Mouse (Mus musculus): ENCODE data around the gene Alkbh2. TPM values are rescaled to one million over a fixed set of nuclear protein-coding genes. Genes with fewer than 3 reads are reported as not detected.
A peak's percentile ranks its signal among the peaks of the same experiment; 100 is the strongest.

Alkbh2 gene
- total and polyA plus RNA-seq, 2 experiments from 2014 or later, result 0.27 to 4.0 TPM

- Histone ChIP-seq H3K4me1 (ENCODE audit: control insufficient read depth, insufficient read depth) (peaks cover 11% of the 10 kb centered on the region), H3K36me3 (replicated peaks; ENCODE audit: control insufficient read depth, insufficient read depth, low read length) (no peaks in the 10 kb centered on the region), H3K9me3 (replicated peaks; ENCODE audit: control insufficient read depth, low read length) (no peaks in the 10 kb centered on the region), H3K27me3 (ENCODE audit: control insufficient read depth, insufficient read depth, low read length) (no peaks in the 10 kb centered on the region), H3K9ac (replicated peaks; ENCODE audit: low read depth, low read length) (0 out of 2 replicates have a peak overlapping the region, but pooled peaks have one; percentile 3), H3K4me2 (ENCODE audit: low read depth, low read length) (peak overlapping the region; percentile 36), H3K4me3 (ENCODE audit: low read depth, low read length) (0 out of 2 replicates have a peak overlapping the region, but pooled peaks have one; percentile 1), H3K27ac (ENCODE audit: low read depth) (peak overlapping the region; percentile 88)
- WGBS, result 10% methylated on average over 16 of the region's 16 CpGs
- TF ChIP-seq CTCF (IDR thresholded peaks at IDR 0.05; ENCODE audit: low read depth) (no peak; the same call in 1 of the 2 replicates), EP300 (IDR thresholded peaks at IDR 0.05; ENCODE audit: low read depth) (no peak)
- ATAC-seq (ENCODE audit: insufficient read depth, low read depth), result no peak
- peak; percentile 76 for DNase-seq (ENCODE audit: low spot score)
These were observed 46.0 kb upstream of the Alkbh2 start for GRCm38 (mm10) chr5:114173877-114174581.

GRCm38 (mm10) chr5:114173458-114173857 is 45.4 kb upstream of the Alkbh2 start:
- H3K4me1 ChIP-seq (ENCODE audit: control insufficient read depth, insufficient read depth), result peaks cover 7% of the 10 kb centered on the region
- ATAC-seq (ENCODE audit: insufficient read depth, low read depth), result no peak
- H3K4me2 ChIP-seq (ENCODE audit: low read depth, low read length), result no peak overlapping the region
- H3K27me3 ChIP-seq (ENCODE audit: control insufficient read depth, insufficient read depth, low read length), result no peaks in the 10 kb centered on the region
- no peaks in the 10 kb centered on the region for H3K36me3 ChIP-seq (replicated peaks; ENCODE audit: control insufficient read depth, insufficient read depth, low read length)
- TF ChIP-seq CTCF (IDR thresholded peaks at IDR 0.05; ENCODE audit: low read depth) (peak; percentile 28), EP300 (IDR thresholded peaks at IDR 0.05; ENCODE audit: low read depth) (no peak)
- peak overlapping the region; percentile 88 for H3K27ac ChIP-seq (ENCODE audit: low read depth)
- DNase-seq (ENCODE audit: low spot score), result no peak
- H3K4me3 ChIP-seq (ENCODE audit: low read depth, low read length), result no peak overlapping the region
- no peak overlapping the region for H3K9ac ChIP-seq (replicated peaks; ENCODE audit: low read depth, low read length)
- 68% methylated on average over 7 of the region's 7 CpGs for WGBS
- H3K9me3 ChIP-seq (replicated peaks; ENCODE audit: control insufficient read depth, low read length), result no peaks in the 10 kb centered on the region

- Histone ChIP-seq H3K4me1 (ENCODE audit: control insufficient read depth, insufficient read depth) (peaks cover 7% of the 10 kb centered on the region), H3K27me3 (ENCODE audit: control insufficient read depth, insufficient read depth, low read length) (no peaks in the 10 kb centered on the region), H3K36me3 (replicated peaks; ENCODE audit: control insufficient read depth, insufficient read depth, low read length) (no peaks in the 10 kb centered on the region), H3K27ac (ENCODE audit: low read depth) (no peak overlapping the region), H3K4me3 (ENCODE audit: low read depth, low read length) (no peak overlapping the region), H3K9ac (replicated peaks; ENCODE audit: low read depth, low read length) (no peak overlapping the region), H3K9me3 (replicated peaks; ENCODE audit: control insufficient read depth, low read length) (no peaks in the 10 kb centered on the region), H3K4me2 (ENCODE audit: low read depth, low read length) (no peak overlapping the region)
- ATAC-seq (ENCODE audit: insufficient read depth, low read depth) (no peak), DNase-seq (ENCODE audit: low spot score) (no peak)
- WGBS, result 96% methylated on average over 3 of the region's 3 CpGs
- TF ChIP-seq CTCF (IDR thresholded peaks at IDR 0.05; ENCODE audit: low read depth), result no peak
These were observed 44.9 kb upstream of the Alkbh2 start for GRCm38 (mm10) chr5:114172936-114173335.

GRCm38 (mm10) chr5:114170345-114170744 is 42.3 kb upstream of the Alkbh2 start:
- peaks cover 14% of the 10 kb centered on the region for H3K36me3 ChIP-seq (replicated peaks; ENCODE audit: control insufficient read depth, insufficient read depth, low read length)
- no peaks in the 10 kb centered on the region for H3K9me3 ChIP-seq (replicated peaks; ENCODE audit: control insufficient read depth, low read length)
- no peak overlapping the region for H3K4me2 ChIP-seq (ENCODE audit: low read depth, low read length)
- no peak overlapping the region for H3K9ac ChIP-seq (replicated peaks; ENCODE audit: low read depth, low read length)
- TF ChIP-seq EP300 (IDR thresholded peaks at IDR 0.05; ENCODE audit: low read depth) (no peak), CTCF (IDR thresholded peaks at IDR 0.05; ENCODE audit: low read depth) (no peak)
- no peak overlapping the region for H3K27ac ChIP-seq (ENCODE audit: low read depth)
- ATAC-seq (ENCODE audit: insufficient read depth, low read depth), result no peak
- no peaks in the 10 kb centered on the region; the same call in 1 of the 2 replicates for H3K4me1 ChIP-seq (ENCODE audit: control insufficient read depth, insufficient read depth)
- H3K27me3 ChIP-seq (ENCODE audit: control insufficient read depth, insufficient read depth, low read length), result no peaks in the 10 kb centered on the region
- WGBS, result 82% methylated on average over 7 of the region's 7 CpGs
- H3K4me3 ChIP-seq (ENCODE audit: low read depth, low read length), result no peak overlapping the region
- no peak for DNase-seq (ENCODE audit: low spot score)

- H3K4me3 ChIP-seq (ENCODE audit: low read depth, low read length), result no peak overlapping the region
- no peak for ATAC-seq (ENCODE audit: insufficient read depth, low read depth)
- peaks cover 6% of the 10 kb centered on the region; the same call in 1 of the 2 replicates for H3K4me1 ChIP-seq (ENCODE audit: control insufficient read depth, insufficient read depth)
- 34% methylated on average over 6 of the region's 6 CpGs for WGBS
- no peak for TF ChIP-seq EP300 (IDR thresholded peaks at IDR 0.05; ENCODE audit: low read depth)
- no peak for TF ChIP-seq CTCF (IDR thresholded peaks at IDR 0.05; ENCODE audit: low read depth)
- DNase-seq (ENCODE audit: low spot score), result no peak
- no peaks in the 10 kb centered on the region for H3K27me3 ChIP-seq (ENCODE audit: control insufficient read depth, insufficient read depth, low read length)
- no peak overlapping the region for H3K4me2 ChIP-seq (ENCODE audit: low read depth, low read length)
- H3K27ac ChIP-seq (ENCODE audit: low read depth), result no peak overlapping the region
- peaks cover 14% of the 10 kb centered on the region for H3K36me3 ChIP-seq (replicated peaks; ENCODE audit: control insufficient read depth, insufficient read depth, low read length)
- H3K9ac ChIP-seq (replicated peaks; ENCODE audit: low read depth, low read length), result no peak overlapping the region
- H3K9me3 ChIP-seq (replicated peaks; ENCODE audit: control insufficient read depth, low read length), result no peaks in the 10 kb centered on the region
These were observed 35.2 kb upstream of the Alkbh2 start for GRCm38 (mm10) chr5:114163117-114163696.
